Mouse (Mus musculus): ENCODE measurements at regions not wholly inside any gene's neighbourhood (a gene's known extent, or its start where the extent isn't known, plus 50 kb on each side); places are given as distances from the start of the nearest gene placed in this dataset.
A peak's percentile ranks its signal among the peaks of the same experiment; 100 is the strongest.

- peak; percentile 10 for DNase-seq
Observed at GRCm38 (mm10) chr6:139014526-139014925, 356.2 kb upstream of the Igbp1b start.

GRCm38 (mm10) chr6:139010501-139010900 lies 352.2 kb upstream of the Igbp1b start:
- no peak for DNase-seq
